Mouse (Mus musculus) cortical plate, adult 2 months (tissue): ENCODE results near the gene Glis2. TPM values are rescaled to one million over a fixed set of nuclear protein-coding genes. Genes with fewer than 3 reads are reported as not detected.
A peak's percentile ranks its signal among the peaks of the same experiment; 100 is the strongest.

Experiments
- H3K27ac ChIP-seq: fragments of 200-500 bp; 2 replicates; pipeline ENCODE4 v1.5.1; 2012; ENCODE audit warnings: low read length, control low read depth, inconsistent platforms; ENCODE audit not compliant: insufficient read depth
- H3K4me1 ChIP-seq: fragments of 200-500 bp; 2 replicates; pipeline ENCODE4 v1.6.1; 2011; ENCODE audit warnings: low read length; ENCODE audit not compliant: control insufficient read depth, insufficient read depth
- H3K4me3 ChIP-seq: fragments of 200-500 bp; 2 replicates; pipeline ENCODE4 v1.5.1; 2011; ENCODE audit warnings: mild to moderate bottlenecking, low read length, control low read depth; ENCODE audit not compliant: insufficient read depth
- CTCF ChIP-seq: fragments of 200-500 bp; IDR thresholded peaks from 2 replicates; pipeline ENCODE4 v1.5.1; 2011; ENCODE audit warnings: mild to moderate bottlenecking, control low read depth, low read length; ENCODE audit not compliant: insufficient read depth; ENCODE audit errors: extremely low read depth
- POLR2A ChIP-seq: fragments of 200-500 bp; IDR thresholded peaks from 2 replicates; pipeline ENCODE4 v1.6.1; 2011; ENCODE audit warnings: mild to moderate bottlenecking, low read length, control low read depth; ENCODE audit not compliant: insufficient read depth; ENCODE audit errors: extremely low read depth
- polyA plus RNA-seq: library from polyadenylated mRNA; depleted of rRNA; stranded (reverse); fragments of >200 nt; gene quantifications from 2 replicates; pipeline ENCODE4 v1.2.3, GENCODE M21; 2012; rRNA removed

The Glis2 gene
- polyA plus RNA-seq = 17.3 and 22.1 TPM in 2 replicates

- H3K4me1 ChIP-seq = peaks cover 3% of the 10 kb centered on the region; the same call in 1 of the 2 replicates
Observed at GRCm38 (mm10) chr16:4593971-4594813, at the start of gene Glis2. Gene Glis2 (plus strand): TSS chr16:4594713.

GRCm38 (mm10) chr16:4544845-4545244, 49.7 kb upstream of the Glis2 start:
- Histone ChIP-seq H3K27ac (no peak overlapping the region), H3K4me1 (peaks cover 3% of the 10 kb centered on the region), H3K4me3 (no peak overlapping the region)
- TF ChIP-seq POLR2A (no peak), CTCF (no peak)

More at GRCm38 (mm10) chr16:4593971-4594813, at the start of gene Glis2:
- TF ChIP-seq CTCF = no peak
- TF ChIP-seq POLR2A = no peak
- peak within 1 kb of the TSS; percentile 62 for H3K4me3 ChIP-seq
- H3K27ac ChIP-seq = peak within 1 kb of the TSS; percentile 74

GRCm38 (mm10) chr16:4546838-4547237, 47.7 kb upstream of the Glis2 start:
- no peak overlapping the region for H3K4me3 ChIP-seq
- H3K27ac ChIP-seq = no peak overlapping the region
- H3K4me1 ChIP-seq = peaks cover 3% of the 10 kb centered on the region
- TF ChIP-seq POLR2A (no peak), CTCF (no peak)

DNA sequence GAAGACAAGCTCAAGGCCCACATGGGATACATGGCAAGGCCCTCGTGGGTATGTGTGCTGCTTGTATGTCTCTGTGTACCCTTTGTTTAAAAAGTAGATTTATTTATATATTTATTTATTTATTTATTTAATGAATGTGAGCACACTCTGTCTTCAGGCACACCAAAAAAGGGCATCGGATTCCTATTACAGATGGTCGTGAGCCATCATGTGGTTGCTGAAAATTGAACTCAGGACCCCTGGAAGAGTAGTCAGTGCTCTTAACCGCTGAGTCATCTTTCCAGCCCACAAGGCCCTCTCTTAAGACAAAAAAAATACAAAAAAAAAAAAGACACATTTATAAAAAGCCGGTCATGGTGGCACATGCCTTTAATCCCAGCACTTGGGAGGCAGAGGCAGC, 46.9 kb upstream of the Glis2 start:
- TF ChIP-seq POLR2A (no peak), CTCF (no peak)
- no peaks in the 10 kb centered on the region for H3K4me1 ChIP-seq
- no peak overlapping the region for H3K27ac ChIP-seq
- no peak overlapping the region for H3K4me3 ChIP-seq

GRCm38 (mm10) chr16:4548953-4549688, 45.4 kb upstream of the Glis2 start:
- TF ChIP-seq POLR2A (no peak), CTCF (no peak)
- Histone ChIP-seq H3K27ac (no peak overlapping the region), H3K4me1 (no peaks in the 10 kb centered on the region), H3K4me3 (no peak overlapping the region)

DNA sequence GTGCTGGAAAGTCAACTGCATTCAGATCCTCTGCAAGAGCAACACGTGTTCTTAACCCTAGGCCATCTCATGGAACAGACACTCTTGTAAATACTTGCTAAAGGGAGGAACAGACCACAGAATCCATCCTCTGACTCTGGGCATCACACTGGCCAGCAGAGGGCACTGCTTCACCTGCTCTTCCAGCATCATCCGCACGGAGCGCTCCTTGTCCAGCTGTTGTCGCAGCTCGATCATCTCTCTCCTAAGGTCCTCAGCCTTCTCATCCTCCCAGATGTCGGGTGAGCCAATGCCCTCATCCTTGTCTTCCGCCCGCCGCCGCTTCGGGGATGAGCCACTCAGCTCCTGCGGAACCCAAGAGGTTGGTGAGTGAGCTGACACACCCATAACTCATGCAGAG, 43.5 kb upstream of the Glis2 start:
- TF ChIP-seq POLR2A = no peak
- peak; percentile 99 for TF ChIP-seq CTCF
- H3K27ac ChIP-seq = no peak overlapping the region
- no peaks in the 10 kb centered on the region for H3K4me1 ChIP-seq
- no peak overlapping the region for H3K4me3 ChIP-seq

DNA sequence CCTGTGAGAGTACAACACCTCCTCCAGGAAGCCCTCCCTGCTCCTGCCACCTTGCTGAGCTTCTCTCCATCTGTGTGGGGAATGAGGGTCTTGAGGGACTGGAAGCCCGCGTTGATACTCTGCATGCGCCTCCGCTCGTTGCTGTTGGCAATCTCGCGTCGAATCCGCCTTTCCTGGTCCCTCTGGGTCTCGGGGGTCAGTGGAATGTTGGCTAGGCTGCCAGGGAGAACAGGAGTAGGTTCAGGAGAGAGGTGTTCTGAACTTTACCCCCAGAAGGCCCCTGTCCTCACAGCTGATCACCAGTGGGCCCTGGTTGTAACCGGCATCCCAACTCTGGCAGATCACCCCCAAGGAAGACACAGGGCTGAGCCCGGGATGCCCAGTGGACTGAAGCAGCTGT, 42.6 kb upstream of the Glis2 start:
- Histone ChIP-seq H3K4me1 (no peaks in the 10 kb centered on the region), H3K4me3 (no peak overlapping the region), H3K27ac (no peak overlapping the region)
- TF ChIP-seq CTCF = no peak
- TF ChIP-seq POLR2A = no peak

GRCm38 (mm10) chr16:4552829-4553550, 41.5 kb upstream of the Glis2 start:
- TF ChIP-seq CTCF (no peak), POLR2A (no peak)
- H3K27ac ChIP-seq = no peak overlapping the region
- H3K4me3 ChIP-seq = no peak overlapping the region
- no peaks in the 10 kb centered on the region for H3K4me1 ChIP-seq

DNA sequence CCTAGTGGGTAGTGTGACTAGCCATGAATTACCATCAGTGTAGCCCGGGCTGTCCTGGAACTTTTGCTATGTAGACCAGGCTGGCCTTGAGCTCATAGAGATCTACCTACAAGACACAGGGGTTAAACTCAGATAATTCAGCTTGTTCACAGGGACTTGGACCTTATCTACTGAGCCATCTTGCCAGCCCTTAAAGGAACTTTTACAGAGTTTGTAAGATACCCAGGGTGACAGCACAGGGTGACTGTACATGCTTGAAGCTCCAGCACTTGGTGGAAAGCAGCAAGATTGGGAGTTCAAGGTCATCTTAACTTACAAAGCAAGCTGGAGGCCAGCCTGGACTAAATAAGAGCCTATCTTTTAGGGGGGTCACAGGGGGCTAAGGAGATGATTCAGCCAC, 39.0 kb upstream of the Glis2 start:
- H3K27ac ChIP-seq = no peak overlapping the region
- TF ChIP-seq POLR2A (no peak), CTCF (no peak)
- no peak overlapping the region for H3K4me3 ChIP-seq
- no peaks in the 10 kb centered on the region for H3K4me1 ChIP-seq
